Mouse (Mus musculus): Measurements from ENCODE around the gene Rpf1. TPM values are rescaled to one million over a fixed set of nuclear protein-coding genes. Genes with fewer than 3 reads are reported as not detected.
A peak's percentile ranks its signal among the peaks of the same experiment; 100 is the strongest.

The Rpf1 gene
- total RNA-seq, 2 experiments from 2014 or later: 14.3 to 15.0 TPM

DNA sequence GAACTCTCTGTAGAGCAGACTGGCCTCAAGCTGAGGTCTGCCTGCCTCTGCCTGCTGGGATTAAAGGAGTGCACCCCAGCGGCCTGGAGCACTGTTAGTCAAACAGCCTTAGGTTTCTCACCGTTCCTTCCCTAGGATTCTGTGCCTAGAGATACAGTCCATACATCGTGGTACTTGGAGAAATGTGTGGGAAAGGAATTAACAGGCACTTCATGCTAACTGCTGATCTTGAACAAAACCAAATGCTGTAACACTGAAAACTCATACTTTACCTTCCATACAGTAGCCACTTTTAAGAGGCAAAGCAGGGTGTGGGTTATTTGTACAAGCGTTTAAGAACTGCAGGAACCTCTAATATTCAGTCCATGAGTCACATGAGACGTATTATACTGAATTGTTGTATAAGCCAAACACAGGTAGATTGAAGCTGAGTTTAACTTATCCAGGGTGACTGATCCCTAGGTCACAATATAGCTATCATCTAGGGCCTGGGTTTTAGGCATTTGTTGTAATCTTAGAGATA, 19.6 kb downstream of the Rpf1 start:
- no peak for DNase-seq (ENCODE audit: low spot score in 2 of 2)

- no peak for DNase-seq (ENCODE audit: low spot score in 2 of 2)
These were observed 20.4 kb downstream of the Rpf1 start for GRCm38 (mm10) chr3:146500810-146501201.

DNA sequence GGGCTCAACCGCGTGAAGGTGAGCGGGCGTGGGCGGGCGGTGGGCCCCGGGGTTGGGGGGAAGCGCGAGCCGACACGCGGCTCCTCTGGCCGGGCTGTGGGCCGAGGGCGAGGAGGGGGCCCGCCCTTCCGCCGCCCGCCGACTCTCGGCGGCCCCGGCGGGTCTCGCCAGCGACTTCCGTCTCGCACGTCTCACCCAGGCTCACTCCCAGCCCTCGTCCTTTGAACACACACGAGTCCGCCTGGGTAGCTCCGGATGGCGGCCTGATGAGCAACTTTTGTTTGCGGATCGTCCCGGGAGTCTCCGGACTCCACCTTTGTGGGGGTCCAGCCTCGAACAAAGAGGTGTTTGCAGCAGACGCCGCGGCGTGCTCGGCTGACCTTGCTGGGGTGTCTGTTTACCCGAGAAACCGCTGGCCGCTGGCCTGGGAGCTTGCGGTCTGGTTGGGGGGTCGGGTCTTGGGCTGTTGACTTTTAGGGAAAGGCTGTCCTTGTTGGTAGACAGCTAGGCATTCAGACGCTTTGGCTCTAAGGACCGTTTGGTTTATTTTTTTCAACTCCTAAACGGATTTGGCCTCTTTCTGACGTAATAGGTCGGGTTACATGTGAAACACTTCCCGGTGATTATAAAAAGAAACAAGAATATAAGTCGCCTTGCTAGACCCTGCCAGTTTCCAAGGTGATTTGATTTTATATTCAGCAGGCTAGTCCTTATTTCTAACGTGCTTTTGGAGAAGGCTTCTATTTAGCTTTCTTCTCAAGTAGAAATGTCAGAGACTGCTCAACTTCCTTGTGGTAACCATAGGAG, 21.0 kb downstream of the Rpf1 start:
- DNase-seq (ENCODE audit: low spot score in 2 of 2): peak in 1 of 2 experiments; percentile 36

DNA sequence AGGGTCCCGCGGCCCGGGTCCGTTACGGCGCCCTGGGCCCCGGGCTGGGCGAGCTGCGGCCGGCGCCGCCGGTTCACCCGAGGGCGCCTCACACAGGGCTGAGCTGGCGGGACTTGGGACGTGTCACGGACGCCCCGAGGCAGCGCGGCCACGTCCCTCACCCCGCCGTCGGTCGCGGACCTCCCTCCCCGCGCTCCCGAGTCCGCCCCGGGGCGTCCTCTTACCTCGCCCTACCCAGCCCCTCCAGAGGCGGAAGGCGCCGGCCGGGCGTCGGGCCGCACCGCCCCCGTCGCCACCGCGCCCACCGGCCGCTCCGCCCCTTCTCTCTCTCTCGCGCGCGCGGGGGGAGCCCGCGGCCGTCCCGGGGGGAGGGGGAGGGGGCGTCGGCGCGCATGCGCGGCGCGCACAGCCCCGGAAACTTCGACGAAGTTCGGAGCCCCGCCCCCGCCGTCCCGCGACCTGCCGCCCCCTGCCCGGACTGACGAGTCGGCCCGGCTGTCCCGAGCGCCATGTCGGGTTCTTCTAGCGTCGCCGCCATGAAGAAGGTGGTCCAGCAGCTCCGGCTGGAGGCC, 21.7 kb downstream of the Rpf1 start, which contains the start of the genes Spata1 and Gng5:
Spata1 (minus strand) TSS at position 323 of the 572 bp plus-strand sequence.
Gng5 (plus strand) TSS at position 377 of the 572 bp plus-strand sequence.
- DNase-seq (ENCODE audit: low spot score in 2 of 2): peak; percentile 52 to 71

GRCm38 (mm10) chr3:146498989-146499388, 22.2 kb downstream of the Rpf1 start:
- peak in 1 of 2 experiments; percentile 7 for DNase-seq (ENCODE audit: low spot score in 2 of 2)

DNA sequence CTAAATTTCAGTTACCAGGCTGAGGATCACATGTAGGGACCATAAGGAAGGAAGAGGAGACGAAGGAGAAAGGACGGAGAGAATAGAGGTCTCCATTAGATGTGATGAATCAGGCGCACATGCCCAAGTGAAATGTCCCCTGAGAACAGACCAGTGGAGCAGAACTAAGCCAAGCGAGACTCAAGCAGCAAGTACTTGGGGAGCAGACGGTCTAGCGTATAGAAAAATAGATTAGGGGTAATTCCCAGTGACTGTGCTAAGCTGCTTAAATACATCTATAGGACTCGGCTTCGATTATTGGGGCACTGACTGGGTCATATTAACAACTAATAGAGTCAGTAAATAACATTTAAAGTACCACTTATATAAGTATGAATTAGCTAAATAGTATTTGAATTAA, 26.3 kb downstream of the Rpf1 start:
- no peak for DNase-seq (ENCODE audit: low spot score in 2 of 2)

DNA sequence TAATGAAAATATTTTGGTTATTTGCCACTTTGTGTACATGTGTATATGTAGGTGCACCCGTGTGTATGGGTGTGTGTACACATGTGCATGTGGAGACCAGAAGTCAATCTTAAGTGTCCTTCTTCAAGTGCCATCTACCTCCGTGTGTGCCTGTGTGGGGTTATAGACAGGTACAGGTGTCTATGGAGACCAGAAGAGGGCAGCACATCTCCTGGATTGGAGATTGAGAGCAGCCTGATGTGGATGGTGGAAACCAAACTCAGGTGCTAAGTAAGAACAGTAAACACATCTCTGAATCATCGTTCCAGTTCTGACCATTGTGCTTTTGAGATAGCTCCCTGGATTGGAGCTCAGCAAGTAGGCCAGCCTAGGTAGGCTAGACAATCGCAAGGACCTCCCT, 34.8 kb downstream of the Rpf1 start:
- DNase-seq (ENCODE audit: low spot score in 2 of 2): no peak

- no peak for DNase-seq (ENCODE audit: low spot score in 2 of 2)
These were observed 39.2 kb downstream of the Rpf1 start for GRCm38 (mm10) chr3:146482044-146482443.

DNA sequence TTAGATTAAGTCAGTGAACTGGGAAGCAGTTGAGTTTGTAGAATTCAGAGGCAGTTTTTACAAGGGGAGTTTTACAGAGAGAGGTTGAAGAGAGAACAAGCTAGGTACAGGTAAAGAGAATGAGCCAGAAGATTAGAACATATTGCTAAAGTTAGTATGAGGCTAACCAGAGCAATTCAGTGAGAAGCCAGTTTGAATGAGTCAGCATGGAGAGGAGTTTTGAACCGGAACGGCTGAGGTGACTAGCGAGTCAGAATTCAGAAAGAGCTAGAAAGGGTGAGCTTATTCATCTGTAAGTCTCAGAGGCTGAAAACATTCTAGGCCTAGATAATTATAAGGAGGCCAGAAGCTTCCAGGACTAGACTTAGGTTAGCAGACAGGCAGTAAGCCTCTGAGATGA, 46.8 kb downstream of the Rpf1 start:
- no peak for DNase-seq (ENCODE audit: low spot score in 2 of 2)

DNA sequence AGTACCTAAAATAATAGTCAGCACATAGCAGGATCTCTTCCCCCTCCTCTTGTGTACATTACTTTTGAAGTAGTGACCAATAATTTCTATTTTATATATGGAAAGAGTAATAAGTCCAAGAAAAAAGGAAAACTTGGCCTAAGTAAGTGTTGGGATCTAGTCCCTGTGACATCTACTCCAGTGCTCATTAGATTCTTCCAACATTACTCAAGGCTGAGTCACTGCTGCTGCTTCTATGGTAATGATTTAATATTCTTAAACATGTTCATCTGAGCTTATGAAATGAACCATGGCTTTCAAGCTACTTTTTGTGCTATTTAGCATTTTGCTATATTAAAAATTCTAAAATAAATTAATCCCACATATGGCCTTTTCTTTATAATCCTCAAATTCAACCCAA, 47.5 kb downstream of the Rpf1 start:
- DNase-seq (ENCODE audit: low spot score in 2 of 2): no peak

DNA sequence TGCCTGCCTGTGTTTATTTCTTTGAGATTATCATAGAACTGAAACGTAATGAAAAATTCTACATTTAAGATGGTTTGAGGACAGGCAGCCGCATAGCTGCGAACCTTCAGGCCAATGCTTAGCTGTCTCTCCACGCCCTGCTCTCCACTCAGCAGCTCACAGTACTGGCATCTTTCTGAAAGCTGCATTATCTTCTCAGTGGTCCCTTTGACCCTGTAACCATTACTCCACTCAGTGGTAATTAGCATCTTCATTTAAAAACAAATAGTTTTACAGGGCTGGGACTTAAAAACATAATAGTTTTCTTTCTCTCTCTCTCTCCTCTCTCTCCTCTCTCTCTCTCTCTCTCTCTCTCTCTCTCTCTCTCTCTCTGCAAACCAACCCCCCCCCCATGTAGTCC, 48.6 kb downstream of the Rpf1 start:
- DNase-seq (ENCODE audit: low spot score in 2 of 2): no peak

DNA sequence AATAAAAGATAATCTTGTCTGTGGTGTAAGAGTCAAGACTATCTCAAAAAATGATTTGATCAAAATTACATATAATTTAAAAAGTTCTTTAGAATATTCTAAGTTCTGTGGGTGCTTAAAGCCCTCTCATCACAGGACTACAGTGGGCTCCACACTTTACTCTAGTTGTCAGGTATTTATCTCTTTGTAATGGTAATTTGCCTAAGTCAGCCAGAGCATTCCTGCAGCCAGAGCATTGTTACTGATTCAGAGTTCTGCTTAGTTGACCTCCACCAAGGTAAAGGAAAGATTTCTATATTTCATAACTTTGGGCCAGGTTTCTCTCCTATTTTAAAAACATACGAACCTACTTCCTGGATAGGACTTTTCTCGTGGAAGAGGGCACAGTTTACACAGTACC, 52.0 kb downstream of the Rpf1 start:
- no peak for DNase-seq (ENCODE audit: low spot score in 2 of 2)

GRCm38 (mm10) chr3:146462939-146463338, 58.3 kb downstream of the Rpf1 start:
- DNase-seq (ENCODE audit: low spot score in 2 of 2): no peak

Other genes starting within 250 kb of the Rpf1 start
- gene Ssx2ip, start 116.8 kb downstream of the Rpf1 start, total RNA-seq (2021): 100 to 1,000 TPM; 151 to 155 TPM
- 1 to 10 TPM; 6.6 to 7.4 TPM for gene Ctbs, start 71.6 kb downstream of the Rpf1 start, total RNA-seq (2021)
- gene Spata1, start 21.7 kb downstream of the Rpf1 start, total RNA-seq (2021): 1 to 10 TPM; 2.1 to 3.0 TPM
- 10 to 100 TPM; 49.4 to 60.7 TPM for gene Gng5, start 21.6 kb downstream of the Rpf1 start, total RNA-seq (2021)
- gene Uox, start 49.0 kb upstream of the Rpf1 start, total RNA-seq (2021): not detected
- gene Dnase2b, start 94.2 kb upstream of the Rpf1 start, total RNA-seq (2021): not detected
- gene 4930503B20Rik, start 129.9 kb upstream of the Rpf1 start, total RNA-seq (2021): not detected
- not detected for gene Samd13, start 164.2 kb upstream of the Rpf1 start, total RNA-seq (2021)